Mouse (Mus musculus) myocyte (in vitro differentiated cells): Measurements from ENCODE around the gene Gm37240.

ENCODE experiments used
- POLR2AphosphoS2 ChIP-seq: IDR thresholded peaks from one replicate; pipeline ENCODE4 v1.6.1; 2011; ENCODE audit warnings: low read depth, control low read depth; ENCODE audit not compliant: insufficient read length
- TCF3 ChIP-seq: IDR thresholded peaks from one replicate; pipeline ENCODE4 v1.6.1; 2011; ENCODE audit warnings: low read depth, control low read depth; ENCODE audit not compliant: insufficient read length

DNA sequence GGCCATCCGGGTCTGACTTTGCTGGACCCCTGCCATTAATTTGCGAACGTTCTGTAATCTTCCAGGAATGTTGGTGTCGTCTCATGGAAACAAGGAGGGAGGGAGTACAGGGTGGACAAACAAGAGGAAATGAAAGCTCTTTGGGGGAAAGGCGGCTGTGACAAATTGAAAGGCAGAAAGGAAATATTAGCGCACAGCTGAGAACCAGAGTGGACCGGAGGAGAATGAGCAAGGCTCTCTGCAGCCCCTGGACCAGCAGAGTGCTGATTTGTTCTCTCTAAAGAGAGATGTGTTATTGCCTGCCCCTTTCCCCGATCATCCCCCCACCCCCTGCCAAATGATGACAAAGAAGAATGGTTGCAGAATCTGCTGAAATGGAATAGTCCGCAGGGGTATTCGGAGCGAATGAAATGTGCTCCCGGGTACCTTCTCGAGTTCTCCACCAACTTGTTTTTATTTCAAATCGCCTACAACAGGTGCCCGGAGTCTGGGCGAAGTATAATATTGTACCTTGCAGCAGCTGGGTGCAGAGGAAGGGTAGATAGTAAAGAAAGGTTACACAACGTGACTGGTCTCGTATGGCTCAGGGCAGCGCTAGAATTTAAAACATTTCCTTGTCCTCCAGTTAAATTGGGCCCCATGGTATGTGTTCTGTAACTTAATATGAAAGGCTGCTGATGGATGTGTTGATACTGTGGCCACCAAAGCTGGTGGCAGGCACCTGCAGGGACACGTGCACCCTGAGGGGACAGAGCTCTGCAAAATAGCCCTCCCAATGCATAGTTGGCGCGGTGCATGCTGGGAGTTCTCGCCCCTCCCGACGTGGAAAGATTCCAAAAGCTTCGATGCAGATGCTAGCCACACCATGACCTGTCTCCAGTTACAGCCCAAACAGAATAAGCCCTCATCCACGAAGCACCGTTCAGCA is 712.5 kb downstream of the Gm37240 start:
- TF ChIP-seq POLR2AphosphoS2 (no peak), TCF3 (no peak)
